Comparison of ENCODE assay signal across 8 mouse cellular contexts in the genomic region with DNA sequence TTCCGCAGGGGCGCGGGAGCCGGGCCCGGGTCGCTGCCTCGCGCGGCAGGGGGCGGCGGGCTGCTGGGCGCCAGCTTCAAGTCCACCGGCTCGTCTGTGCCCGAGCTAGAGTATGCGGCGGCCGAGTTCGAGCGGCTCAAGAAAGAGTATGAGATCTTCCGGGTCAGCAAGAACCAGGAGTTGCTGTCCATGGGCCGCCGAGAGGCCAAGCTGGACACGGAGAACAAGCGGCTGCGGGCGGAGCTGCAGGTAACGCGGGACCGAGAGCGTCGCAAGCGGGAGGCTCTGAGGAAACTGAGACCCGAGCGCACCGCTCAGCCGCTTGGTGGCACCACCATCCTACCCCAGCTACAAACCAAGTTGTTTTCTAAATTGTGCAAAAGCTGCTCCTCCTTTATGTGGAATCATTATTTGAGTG. TPM values are rescaled to one million over a fixed set of nuclear protein-coding genes. Genes with fewer than 3 reads are reported as not detected.
A peak's percentile ranks its signal among the peaks of the same experiment; 100 is the strongest.
DNase-seq lines count a peak whose midpoint lies in the region; ATAC-seq and TF ChIP-seq lines count a peak whose summit lies in the region.

No protein-coding gene starts in this region.

- peak overlapping the region; percentile 90 for H3K27ac ChIP-seq in embryonic facial prominence, embryonic 14.5 days (replicated peaks; ENCODE audit: low read depth, low read length)
- peak overlapping the region; percentile 47 for H3K27ac ChIP-seq in liver, adult 2 months (replicated peaks; ENCODE audit: insufficient read depth, low read depth, low read length)
- H3K27ac ChIP-seq in midbrain, embryonic 16.5 days (ENCODE audit: low read length): peak overlapping the region; percentile 86

- no peaks in the 10 kb centered on the region; the same call in 1 of the 2 replicates for H3K79me2 ChIP-seq in liver, adult 2 months (ENCODE audit: control insufficient read depth, insufficient read depth, low read length)

- 0 out of 2 replicates have a peak, but pooled peaks cover 13% of the 10 kb centered on the region for H3K36me3 ChIP-seq in embryonic facial prominence, embryonic 14.5 days (ENCODE audit: control insufficient read depth, insufficient read depth, low read length)
- H3K36me3 ChIP-seq in liver, adult 2 months (ENCODE audit: control insufficient read depth, insufficient read depth, low read length): no peaks in the 10 kb centered on the region; the same call in none of the 2 replicates
- H3K36me3 ChIP-seq in midbrain, embryonic 16.5 days (ENCODE audit: control insufficient read depth, insufficient read depth, low read length): no peaks in the 10 kb centered on the region; the same call in 1 of the 2 replicates

- peaks cover 12% of the 10 kb centered on the region; the same call in 1 of the 2 replicates for H3K4me1 ChIP-seq in embryonic facial prominence, embryonic 14.5 days (ENCODE audit: control insufficient read depth, insufficient read depth, low read length)
- H3K4me1 ChIP-seq in liver, adult 2 months (ENCODE audit: control insufficient read depth, insufficient read depth, low read length): peaks cover 14% of the 10 kb centered on the region
- H3K4me1 ChIP-seq in midbrain, embryonic 16.5 days (ENCODE audit: control insufficient read depth, insufficient read depth, low read length): peaks cover 13% of the 10 kb centered on the region

- DNase-seq in frontal cortex, adult 2 months (ENCODE audit: extremely low spot score in 1 of 2, low spot score in 1 of 2): peak; percentile 46 to 77
- DNase-seq in frontal cortex, postnatal 25 days (ENCODE audit: low spot score in 2 of 2): no peak
- DNase-seq in MEL-GATA-1-ER (ENCODE audit: extremely low read depth, low read depth): peak; percentile 54
- peak; percentile 92 for DNase-seq in embryonic facial prominence, embryonic 14.5 days (ENCODE audit: low spot score)
- DNase-seq in liver, adult 2 months (ENCODE audit: extremely low read depth, low read depth, low spot score): peak; percentile 70
- DNase-seq in telencephalon, adult 2 months (ENCODE audit: low read depth, low spot score): peak; percentile 64

- peak overlapping the region; percentile 81 for H3K4me3 ChIP-seq in embryonic facial prominence, embryonic 14.5 days (ENCODE audit: low read depth, low read length)
- peak overlapping the region; percentile 68 for H3K4me3 ChIP-seq in liver, adult 2 months (ENCODE audit: insufficient read depth, low read depth, low read length)
- peak overlapping the region; percentile 72 for H3K4me3 ChIP-seq in midbrain, embryonic 16.5 days (ENCODE audit: low read depth, low read length)

- peak; percentile 83 for TF ChIP-seq CTCF in liver, adult 2 months (IDR thresholded peaks at IDR 0.05; ENCODE audit: low read depth, low read length)

- peak; percentile 56 for ATAC-seq in embryonic facial prominence, embryonic 14.5 days (ENCODE audit: low read depth)
- ATAC-seq in inflammation-experienced regulatory T-cells, adult 6 months: peak; percentile 41
- ATAC-seq in midbrain, embryonic 16.5 days: peak; percentile 60

- H3K9ac ChIP-seq in embryonic facial prominence, embryonic 14.5 days (ENCODE audit: low read depth, low read length): peak overlapping the region; percentile 79
- peak overlapping the region; percentile 62 for H3K9ac ChIP-seq in liver, adult 2 months (ENCODE audit: low read depth, low read length)
- peak overlapping the region; percentile 78 for H3K9ac ChIP-seq in midbrain, embryonic 16.5 days (ENCODE audit: low read depth, low read length)

- WGBS in embryonic facial prominence, embryonic 14.5 days: under 1% methylated on average over 33 of the region's 37 CpGs
- 1% methylated on average over 37 of the region's 37 CpGs for WGBS in liver, adult 2 months
- WGBS in midbrain, embryonic 16.5 days: under 1% methylated on average over 34 of the region's 37 CpGs

- H3K27me3 ChIP-seq in embryonic facial prominence, embryonic 14.5 days (replicated peaks; ENCODE audit: control insufficient read depth, insufficient read depth, low read length): no peaks in the 10 kb centered on the region
- no peaks in the 10 kb centered on the region for H3K27me3 ChIP-seq in liver, adult 2 months (ENCODE audit: control insufficient read depth, insufficient read depth, low read length)
- H3K27me3 ChIP-seq in midbrain, embryonic 16.5 days (ENCODE audit: control insufficient read depth, insufficient read depth, low read depth, low read length): peaks cover 3% of the 10 kb centered on the region; the same call in 1 of the 2 replicates

- TF ChIP-seq POLR2A in liver, adult 2 months (IDR thresholded peaks at IDR 0.05; ENCODE audit: extremely low read depth, insufficient read depth, low read length): no peak

- peak overlapping the region; percentile 67 for H3K4me2 ChIP-seq in embryonic facial prominence, embryonic 14.5 days (ENCODE audit: low read depth, low read length)
- H3K4me2 ChIP-seq in midbrain, embryonic 16.5 days (ENCODE audit: low read length): peak overlapping the region; percentile 78

- H3K9me3 ChIP-seq in embryonic facial prominence, embryonic 14.5 days (ENCODE audit: control insufficient read depth, low read length): no peaks in the 10 kb centered on the region
- no peaks in the 10 kb centered on the region for H3K9me3 ChIP-seq in midbrain, embryonic 16.5 days (replicated peaks; ENCODE audit: control insufficient read depth, low read length, poor library complexity, severe bottlenecking)

RNA-seq across cellular contexts. Expression of a gene that starts 0.6 kb away (rescaled TPM):
- polyA plus RNA-seq in frontal cortex, adult 2 months (2012; rRNA removed): 8.9 and 10.8 TPM in 2 replicates
- polyA plus RNA-seq in embryonic facial prominence, embryonic 14.5 days (2014; fragmentation: Nextera tagmentation; extraction: Ambion mirVana): 5.1 TPM in 2 replicates
- 1 to 10 TPM in 2 of 3 experiments, under 1 TPM in 1; 0.13 to 1.8 (median 1.1) TPM for polyA plus RNA-seq in inflammation-experienced regulatory T-cells, adult 6 months (2017; shearing (Covaris generic))
- total RNA-seq in liver, adult 2 months (2014; rRNA removed): 2.9 and 5.4 TPM in 2 replicates
- polyA plus RNA-seq in liver, adult 2 months (2012; rRNA removed): 5.7 and 8.7 TPM in 2 replicates
- polyA plus RNA-seq in midbrain, embryonic 16.5 days (2015; fragmentation: Nextera tagmentation; extraction: Ambion mirVana): 3.1 and 3.2 TPM in 2 replicates

RNA-seq across cellular contexts. Expression of a gene that starts 37.5 kb away (rescaled TPM):
- polyA plus RNA-seq in frontal cortex, adult 2 months (2012; rRNA removed): not detected in 2 replicates
- polyA plus RNA-seq in embryonic facial prominence, embryonic 14.5 days (2014; fragmentation: Nextera tagmentation; extraction: Ambion mirVana): not detected in 2 replicates
- not detected for polyA plus RNA-seq in inflammation-experienced regulatory T-cells, adult 6 months (2017; shearing (Covaris generic))
- not detected in 2 replicates for total RNA-seq in liver, adult 2 months (2014; rRNA removed)
- polyA plus RNA-seq in liver, adult 2 months (2012; rRNA removed): not detected in 2 replicates
- not detected in 2 replicates for polyA plus RNA-seq in midbrain, embryonic 16.5 days (2015; fragmentation: Nextera tagmentation; extraction: Ambion mirVana)

Comparison
In these comparisons a context has a peak if more than half of its experiments do, and no peak if none do; other contexts are left out.
1. DNase-seq: peak in frontal cortex, adult 2 months (2 of 2), MEL-GATA-1-ER (single experiment), embryonic facial prominence, embryonic 14.5 days (single experiment), liver, adult 2 months (single experiment) and telencephalon, adult 2 months (single experiment); none in frontal cortex, postnatal 25 days (0 of 2).
2. Peak in every context shown above with its lines, with median percentiles within 50 percentile points of each other: ATAC-seq, H3K27ac ChIP-seq, H3K4me3 ChIP-seq and H3K9ac ChIP-seq.